Mouse (Mus musculus): ENCODE results near the gene Gmnn. TPM values are rescaled to one million over a fixed set of nuclear protein-coding genes. Genes with fewer than 3 reads are reported as not detected.

The Gmnn gene
- polyA plus RNA-seq, 1 experiment from 2014 or later = 26.3 TPM

DNA sequence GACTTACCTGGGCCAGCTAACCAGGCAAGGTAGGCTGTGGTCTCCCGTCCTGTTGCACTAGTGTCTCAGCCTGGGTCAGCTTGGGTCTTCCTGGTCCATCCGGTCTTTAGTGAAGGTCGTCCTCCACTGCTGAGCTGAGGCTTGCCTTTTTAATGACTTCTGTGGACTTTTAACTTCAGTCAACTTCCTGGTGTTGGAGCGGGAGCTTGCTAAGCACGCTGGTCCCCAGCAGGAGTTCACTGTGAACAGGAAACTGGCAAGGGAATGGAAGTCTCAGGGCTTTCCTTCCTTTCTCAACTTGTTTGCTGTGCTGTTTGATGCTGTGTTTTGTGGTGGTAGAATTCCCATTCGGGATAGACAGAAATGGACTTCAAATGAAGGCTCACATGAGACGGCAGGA lies 44.0 kb downstream of the Gmnn start:
- no peak overlapping the region for H3K4me2 ChIP-seq
- H3K36me3 ChIP-seq = peaks cover 50% of the 10 kb centered on the region
- no peak for ATAC-seq (ENCODE audit: low read depth)
- WGBS = 73% methylated on average over 7 of the region's 7 CpGs
- H3K9ac ChIP-seq = no peak overlapping the region
- H3K9me3 ChIP-seq = no peaks in the 10 kb centered on the region
- H3K4me1 ChIP-seq (replicated peaks) = peaks cover 17% of the 10 kb centered on the region
- no peak overlapping the region for H3K4me3 ChIP-seq
- no peaks in the 10 kb centered on the region for H3K27me3 ChIP-seq
- no peak overlapping the region for H3K27ac ChIP-seq (replicated peaks)

DNA sequence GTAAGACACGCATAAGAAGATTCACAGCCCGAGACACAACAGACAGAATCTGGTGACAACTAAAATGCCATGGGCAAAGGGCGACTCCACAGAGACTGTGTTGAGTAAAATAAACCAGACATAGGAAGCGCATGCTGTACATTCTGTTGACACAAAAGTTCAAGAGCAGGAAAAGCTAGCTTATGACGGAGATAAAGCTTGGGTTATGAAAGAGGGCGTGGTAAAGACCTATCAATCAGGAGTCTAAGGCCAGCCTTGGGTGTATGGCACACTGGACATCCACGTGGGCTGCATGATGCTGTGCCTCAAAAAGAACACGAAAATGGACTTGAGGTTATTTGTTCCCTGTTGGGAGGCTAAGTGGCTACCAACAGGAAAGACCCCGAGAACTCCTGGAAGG lies 45.3 kb downstream of the Gmnn start:
- Histone ChIP-seq H3K9ac (no peak overlapping the region), H3K36me3 (peaks cover 50% of the 10 kb centered on the region), H3K4me2 (no peak overlapping the region), H3K27ac (replicated peaks) (no peak overlapping the region), H3K27me3 (no peaks in the 10 kb centered on the region; the same call in 1 of the 2 replicates), H3K4me3 (no peak overlapping the region), H3K4me1 (replicated peaks) (peaks cover 17% of the 10 kb centered on the region), H3K9me3 (no peaks in the 10 kb centered on the region)
- ATAC-seq (ENCODE audit: low read depth) = no peak
- WGBS = 84% methylated on average over 9 of the region's 9 CpGs

DNA sequence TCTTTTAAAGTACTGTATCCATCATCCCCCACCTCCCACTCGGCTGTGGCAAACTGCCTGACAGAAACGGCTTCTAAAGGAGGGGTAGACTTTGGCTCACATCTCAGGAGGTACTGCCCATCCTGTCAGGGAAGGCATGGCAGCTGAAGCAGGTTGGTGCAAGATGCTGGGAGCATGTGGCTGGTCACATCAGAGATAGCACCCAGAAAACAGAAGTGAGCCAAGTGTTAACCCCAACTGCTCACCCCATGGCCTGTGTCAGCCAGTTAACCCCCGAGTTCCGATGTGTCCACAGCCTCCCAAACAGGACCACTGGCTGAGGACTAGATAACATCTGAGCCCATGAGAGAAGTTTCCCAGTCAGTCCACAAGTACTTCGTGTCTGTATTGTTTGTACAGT lies 46.1 kb downstream of the Gmnn start:
- 61% methylated on average over 5 of the region's 5 CpGs for WGBS
- Histone ChIP-seq H3K4me3 (no peak overlapping the region), H3K27me3 (no peaks in the 10 kb centered on the region; the same call in 1 of the 2 replicates), H3K4me1 (replicated peaks) (peaks cover 17% of the 10 kb centered on the region), H3K9me3 (no peaks in the 10 kb centered on the region), H3K27ac (replicated peaks) (no peak overlapping the region), H3K4me2 (no peak overlapping the region), H3K36me3 (peaks cover 57% of the 10 kb centered on the region), H3K9ac (no peak overlapping the region)
- ATAC-seq (ENCODE audit: low read depth) = no peak

DNA sequence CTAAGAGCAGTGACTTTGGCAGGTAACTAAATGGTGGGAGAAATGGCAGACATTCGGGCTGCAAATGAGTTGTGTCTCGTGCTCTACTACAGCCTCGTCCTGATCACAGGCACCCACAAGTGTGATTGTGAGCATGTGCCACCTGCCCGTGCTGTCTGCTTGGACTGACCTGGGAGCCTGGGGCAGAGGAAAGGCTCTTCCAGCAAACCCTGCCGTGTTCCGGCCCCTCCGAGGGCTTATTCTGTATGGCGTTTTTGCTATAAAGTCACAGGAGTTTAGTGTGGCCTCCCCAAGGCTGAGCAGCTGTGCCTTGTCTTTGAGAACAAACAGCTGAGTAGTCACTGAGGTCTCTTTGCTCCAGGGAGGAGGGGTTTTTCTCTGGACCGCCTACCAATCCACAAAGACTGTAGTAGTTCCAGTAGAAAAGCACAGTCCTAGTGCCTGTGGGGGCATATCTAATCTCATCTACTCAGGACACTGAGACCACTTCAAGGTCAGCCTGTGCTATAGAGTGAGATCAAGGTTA lies 47.3 kb downstream of the Gmnn start:
- Histone ChIP-seq H3K4me2 (no peak overlapping the region), H3K9me3 (no peaks in the 10 kb centered on the region), H3K27ac (replicated peaks) (no peak overlapping the region), H3K9ac (no peak overlapping the region), H3K36me3 (peaks cover 65% of the 10 kb centered on the region), H3K4me1 (replicated peaks) (peaks cover 15% of the 10 kb centered on the region), H3K27me3 (no peaks in the 10 kb centered on the region; the same call in 1 of the 2 replicates), H3K4me3 (no peak overlapping the region)
- ATAC-seq (ENCODE audit: low read depth) = no peak
- 72% methylated on average over 9 of the region's 9 CpGs for WGBS

GRCm38 (mm10) chr13:24713434-24714000 lies 48.2 kb downstream of the Gmnn start:
- peak overlapping the region; percentile 35 for H3K4me2 ChIP-seq
- no peak overlapping the region for H3K27ac ChIP-seq (replicated peaks)
- H3K4me1 ChIP-seq (replicated peaks) = peaks cover 15% of the 10 kb centered on the region
- H3K36me3 ChIP-seq = peaks cover 58% of the 10 kb centered on the region
- H3K4me3 ChIP-seq = no peak overlapping the region
- H3K9ac ChIP-seq = no peak overlapping the region; the same call in 1 of the 2 replicates
- ATAC-seq (ENCODE audit: low read depth) = peak; percentile 78
- no peaks in the 10 kb centered on the region; the same call in 1 of the 2 replicates for H3K27me3 ChIP-seq
- H3K9me3 ChIP-seq = no peaks in the 10 kb centered on the region
- 9% methylated on average over 16 of the region's 16 CpGs for WGBS

DNA sequence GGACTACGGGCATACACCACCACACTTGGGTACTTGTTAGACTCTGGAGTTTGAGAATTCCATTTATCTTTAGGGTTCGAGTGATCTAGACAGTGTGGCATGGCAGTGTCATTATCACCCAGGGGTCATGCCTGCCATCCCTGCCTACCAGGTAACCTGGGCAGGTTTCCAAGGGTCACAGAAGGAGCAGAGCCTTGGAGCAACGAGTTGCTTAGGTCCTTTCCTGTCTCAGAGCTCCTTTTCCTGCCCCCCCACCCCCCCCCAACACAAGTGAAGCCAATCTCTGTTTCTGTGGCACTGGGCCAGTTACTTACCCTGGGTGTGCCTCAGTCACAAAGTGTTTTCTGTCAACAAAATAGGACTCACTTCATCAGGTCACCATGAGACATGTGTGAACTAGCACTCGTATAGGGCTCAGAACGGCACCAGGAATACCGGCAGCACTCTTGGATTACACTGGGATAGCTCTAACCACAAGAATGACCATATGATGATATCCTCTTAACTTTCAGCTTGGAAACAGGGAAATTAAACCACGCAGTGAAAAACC lies 49.1 kb downstream of the Gmnn start:
- H3K27ac ChIP-seq (replicated peaks) = no peak overlapping the region
- no peak overlapping the region for H3K9ac ChIP-seq
- no peak overlapping the region for H3K4me3 ChIP-seq
- peaks cover 15% of the 10 kb centered on the region for H3K4me1 ChIP-seq (replicated peaks)
- ATAC-seq (ENCODE audit: low read depth) = no peak
- 82% methylated on average over 7 of the region's 7 CpGs for WGBS
- no peaks in the 10 kb centered on the region; the same call in 1 of the 2 replicates for H3K27me3 ChIP-seq
- H3K9me3 ChIP-seq = no peaks in the 10 kb centered on the region
- H3K4me2 ChIP-seq = no peak overlapping the region
- peaks cover 49% of the 10 kb centered on the region for H3K36me3 ChIP-seq

GRCm38 (mm10) chr13:24710968-24711367 lies 50.8 kb downstream of the Gmnn start:
- H3K9ac ChIP-seq = no peak overlapping the region
- peaks cover 42% of the 10 kb centered on the region for H3K36me3 ChIP-seq
- H3K4me3 ChIP-seq = no peak overlapping the region
- ATAC-seq (ENCODE audit: low read depth) = no peak
- H3K4me2 ChIP-seq = no peak overlapping the region
- peaks cover 15% of the 10 kb centered on the region for H3K4me1 ChIP-seq (replicated peaks)
- no peaks in the 10 kb centered on the region for H3K9me3 ChIP-seq
- H3K27ac ChIP-seq (replicated peaks) = no peak overlapping the region
- H3K27me3 ChIP-seq = no peaks in the 10 kb centered on the region; the same call in 1 of the 2 replicates
- WGBS = 44% methylated on average over 7 of the region's 7 CpGs

GRCm38 (mm10) chr13:24709656-24710396 lies 51.9 kb downstream of the Gmnn start:
- Histone ChIP-seq H3K4me3 (no peak overlapping the region), H3K27me3 (no peaks in the 10 kb centered on the region; the same call in 1 of the 2 replicates), H3K4me2 (no peak overlapping the region), H3K4me1 (replicated peaks) (peaks cover 11% of the 10 kb centered on the region; the same call in 1 of the 2 replicates), H3K9ac (no peak overlapping the region), H3K36me3 (peaks cover 35% of the 10 kb centered on the region), H3K27ac (replicated peaks) (no peak overlapping the region), H3K9me3 (no peaks in the 10 kb centered on the region)
- WGBS = 67% methylated on average over 12 of the region's 12 CpGs
- no peak for ATAC-seq (ENCODE audit: low read depth)

GRCm38 (mm10) chr13:24702128-24702527 lies 59.6 kb downstream of the Gmnn start:
- Histone ChIP-seq H3K9me3 (no peaks in the 10 kb centered on the region), H3K27me3 (no peaks in the 10 kb centered on the region), H3K36me3 (peaks cover 54% of the 10 kb centered on the region), H3K4me3 (no peak overlapping the region), H3K4me2 (no peak overlapping the region), H3K27ac (replicated peaks) (no peak overlapping the region), H3K9ac (no peak overlapping the region), H3K4me1 (replicated peaks) (no peaks in the 10 kb centered on the region)
- 82% methylated on average over 5 of the region's 5 CpGs for WGBS
- ATAC-seq (ENCODE audit: low read depth) = no peak

Other genes starting within 250 kb of the Gmnn start
- 20.7 and 21.7 TPM in 2 replicates for gene Ripor2, start 179.7 kb downstream of the Gmnn start, polyA plus RNA-seq (2015; fragmentation: Nextera tagmentation; extraction: Ambion mirVana)
- gene Armh2, start 20.7 kb downstream of the Gmnn start, polyA plus RNA-seq (2015; fragmentation: Nextera tagmentation; extraction: Ambion mirVana) = not detected in 2 replicates
- gene BC005537, start 39.7 kb upstream of the Gmnn start, polyA plus RNA-seq (2015; fragmentation: Nextera tagmentation; extraction: Ambion mirVana) = 20.7 and 21.4 TPM in 2 replicates
- 49.3 and 50.1 TPM in 2 replicates for gene Acot13, start 69.6 kb upstream of the Gmnn start, polyA plus RNA-seq (2015; fragmentation: Nextera tagmentation; extraction: Ambion mirVana)
- gene Tdp2, start 69.8 kb upstream of the Gmnn start, polyA plus RNA-seq (2015; fragmentation: Nextera tagmentation; extraction: Ambion mirVana) = 40.1 and 45.2 TPM in 2 replicates
- gene D130043K22Rik, start 83.2 kb upstream of the Gmnn start, polyA plus RNA-seq (2015; fragmentation: Nextera tagmentation; extraction: Ambion mirVana) = 4.4 and 5.4 TPM in 2 replicates
- 8.5 and 8.9 TPM in 2 replicates for gene Aldh5a1, start 175.7 kb upstream of the Gmnn start, polyA plus RNA-seq (2015; fragmentation: Nextera tagmentation; extraction: Ambion mirVana)
- 1.9 and 2.1 TPM in 2 replicates for gene Gpld1, start 181.2 kb upstream of the Gmnn start, polyA plus RNA-seq (2015; fragmentation: Nextera tagmentation; extraction: Ambion mirVana)

All from neural tube, embryonic 13.5 days (tissue).